Mouse (Mus musculus): Measurements from ENCODE around the gene Eva1c. TPM values are rescaled to one million over a fixed set of nuclear protein-coding genes. Genes with fewer than 3 reads are reported as not detected.

Gene Eva1c
- polyA plus RNA-seq, 1 experiment from 2014 or later: 0.61 TPM

DNA sequence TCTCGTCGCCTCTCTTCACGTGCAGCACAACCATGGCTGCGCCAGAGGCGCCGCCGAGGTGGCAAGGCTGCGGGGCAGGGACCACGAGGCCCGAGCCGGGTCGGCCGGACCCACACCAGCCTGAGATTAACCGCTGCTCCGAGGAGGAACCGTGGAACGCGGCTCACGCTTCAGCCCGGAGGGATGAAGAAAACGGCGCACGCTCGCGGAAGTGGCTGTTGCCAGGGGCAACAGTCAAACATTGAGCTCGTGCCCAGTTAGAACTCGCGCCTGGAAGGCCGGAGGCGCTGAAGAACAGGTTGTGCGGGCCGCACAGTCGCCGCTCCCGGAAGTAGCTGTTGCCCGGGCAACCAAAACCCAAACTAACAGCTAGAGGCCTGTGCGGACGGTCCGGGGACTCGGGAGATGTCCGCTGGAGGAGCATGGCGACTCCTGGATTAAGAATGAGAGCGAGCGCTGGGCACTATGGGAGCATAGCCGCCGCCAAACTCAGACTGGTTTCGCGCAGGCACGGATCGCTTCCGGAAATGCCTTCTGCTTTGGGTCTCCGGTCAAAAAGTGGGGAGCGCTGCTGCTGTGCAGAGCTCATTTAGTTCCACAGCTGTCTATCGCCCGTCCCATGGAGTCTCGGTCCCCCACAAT, 108.3 kb downstream of the Eva1c start, which contains the start of gene Cfap298:
TSS of gene Cfap298 (minus strand) at position 428 of the 642 bp plus-strand sequence.
- Histone ChIP-seq H3K9ac (ENCODE audit: low read depth, low read length) (peak within 1 kb of the TSS; percentile 82), H3K4me2 (ENCODE audit: low read depth, low read length) (peak within 1 kb of the TSS; percentile 55), H3K27me3 (replicated peaks; ENCODE audit: control insufficient read depth, insufficient read depth, low read length) (no peaks in the 10 kb centered on the region), H3K36me3 (ENCODE audit: control insufficient read depth, insufficient read depth, low read length) (no peaks in the 10 kb centered on the region), H3K4me3 (ENCODE audit: low read length) (peak within 1 kb of the TSS; percentile 91), H3K4me1 (ENCODE audit: control insufficient read depth, insufficient read depth, low read length) (peaks cover 5% of the 10 kb centered on the region; the same call in 1 of the 2 replicates), H3K27ac (ENCODE audit: low read length) (peak within 1 kb of the TSS; percentile 86), H3K9me3 (ENCODE audit: control insufficient read depth, low read length) (no peaks in the 10 kb centered on the region)
- peak; percentile 99 for ATAC-seq
- WGBS: under 1% methylated on average over 56 of the region's 56 CpGs

DNA sequence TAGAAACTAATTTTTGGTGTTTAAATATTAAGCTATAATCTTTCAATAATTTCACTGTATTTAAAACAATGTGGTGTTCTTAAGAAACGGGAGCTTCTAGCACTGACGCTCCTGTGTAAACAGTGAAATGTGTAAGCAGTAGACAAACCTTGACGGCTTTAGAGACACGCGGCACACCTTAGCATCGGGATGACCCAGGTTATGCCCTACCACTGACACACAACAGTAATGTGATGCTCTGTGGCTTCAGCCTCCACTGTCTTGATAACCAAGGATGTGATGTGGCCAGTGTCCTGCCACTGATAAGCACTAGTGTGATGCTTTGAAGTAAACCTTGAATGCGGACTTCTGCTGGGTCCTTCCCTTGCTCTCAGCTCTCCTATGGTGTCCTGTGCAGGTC, 114.7 kb downstream of the Eva1c start:
- Histone ChIP-seq H3K4me2 (ENCODE audit: low read depth, low read length) (no peak overlapping the region), H3K9me3 (ENCODE audit: control insufficient read depth, low read length) (no peaks in the 10 kb centered on the region), H3K4me3 (ENCODE audit: low read length) (no peak overlapping the region), H3K27ac (ENCODE audit: low read length) (no peak overlapping the region), H3K27me3 (replicated peaks; ENCODE audit: control insufficient read depth, insufficient read depth, low read length) (no peaks in the 10 kb centered on the region), H3K36me3 (ENCODE audit: control insufficient read depth, insufficient read depth, low read length) (peaks cover 4% of the 10 kb centered on the region; the same call in 1 of the 2 replicates), H3K4me1 (ENCODE audit: control insufficient read depth, insufficient read depth, low read length) (no peaks in the 10 kb centered on the region), H3K9ac (ENCODE audit: low read depth, low read length) (no peak overlapping the region)
- WGBS: 90% methylated on average over 7 of the region's 7 CpGs
- ATAC-seq: no peak

DNA sequence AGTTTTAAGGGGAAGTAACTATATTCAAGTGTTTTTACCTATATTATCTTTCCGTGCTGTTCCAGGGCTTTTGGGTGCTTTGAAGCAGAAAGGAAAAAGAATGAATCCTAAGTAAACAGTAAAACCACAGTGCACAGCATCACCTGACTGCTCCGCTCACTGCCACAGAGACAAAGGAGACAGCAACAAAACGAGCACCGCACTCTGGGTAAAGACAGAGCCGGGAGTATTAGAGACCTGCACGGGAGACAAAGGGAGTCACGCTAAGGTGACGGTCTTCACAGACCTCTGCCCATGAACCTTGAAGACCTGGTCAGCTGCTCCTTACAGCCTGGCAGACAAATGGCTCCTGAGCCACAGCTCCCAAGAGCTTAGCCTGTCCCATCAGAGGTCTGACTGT, 120.5 kb downstream of the Eva1c start:
- no peak overlapping the region for H3K4me2 ChIP-seq (ENCODE audit: low read depth, low read length)
- H3K27me3 ChIP-seq (replicated peaks; ENCODE audit: control insufficient read depth, insufficient read depth, low read length): no peaks in the 10 kb centered on the region
- H3K27ac ChIP-seq (ENCODE audit: low read length): no peak overlapping the region
- ATAC-seq: no peak
- H3K4me3 ChIP-seq (ENCODE audit: low read length): no peak overlapping the region
- WGBS: 82% methylated on average over 8 of the region's 8 CpGs
- H3K9me3 ChIP-seq (ENCODE audit: control insufficient read depth, low read length): no peaks in the 10 kb centered on the region
- no peak overlapping the region for H3K9ac ChIP-seq (ENCODE audit: low read depth, low read length)
- peaks cover 6% of the 10 kb centered on the region; the same call in 1 of the 2 replicates for H3K36me3 ChIP-seq (ENCODE audit: control insufficient read depth, insufficient read depth, low read length)
- H3K4me1 ChIP-seq (ENCODE audit: control insufficient read depth, insufficient read depth, low read length): no peaks in the 10 kb centered on the region

DNA sequence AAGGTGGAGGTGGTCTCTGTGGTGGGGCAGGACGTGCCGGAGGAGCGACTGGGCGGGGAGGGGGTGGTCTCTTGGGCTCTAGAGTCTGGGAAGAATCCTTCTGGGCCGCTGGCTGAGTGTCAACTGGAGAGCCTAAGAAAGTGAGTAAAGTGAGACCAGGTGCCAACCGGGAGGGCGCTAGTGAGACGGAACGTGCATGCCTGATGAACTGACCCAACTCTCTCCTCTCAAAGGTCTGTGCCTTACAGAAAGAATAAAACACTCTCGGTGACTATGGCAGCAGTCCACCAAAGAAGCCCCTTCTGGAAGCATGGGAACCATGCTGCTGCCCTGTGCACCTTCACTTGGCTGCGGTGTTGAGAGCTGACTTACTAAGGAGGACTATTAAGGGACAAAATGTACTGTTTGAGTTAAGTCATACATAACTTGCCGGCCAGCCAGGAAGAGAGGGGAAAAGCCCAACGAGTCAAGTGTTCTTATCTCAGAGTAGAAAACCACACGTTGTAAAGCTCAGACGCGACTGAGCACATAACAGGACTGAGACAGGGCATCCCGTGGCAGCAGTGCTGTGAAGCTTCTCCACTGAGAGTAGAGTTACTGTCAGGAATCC, 123.9 kb downstream of the Eva1c start:
- no peaks in the 10 kb centered on the region for H3K27me3 ChIP-seq (replicated peaks; ENCODE audit: control insufficient read depth, insufficient read depth, low read length)
- 56% methylated on average over 17 of the region's 17 CpGs for WGBS
- H3K4me1 ChIP-seq (ENCODE audit: control insufficient read depth, insufficient read depth, low read length): no peaks in the 10 kb centered on the region
- no peaks in the 10 kb centered on the region for H3K9me3 ChIP-seq (ENCODE audit: control insufficient read depth, low read length)
- no peak for ATAC-seq
- no peak overlapping the region for H3K4me3 ChIP-seq (ENCODE audit: low read length)
- H3K36me3 ChIP-seq (ENCODE audit: control insufficient read depth, insufficient read depth, low read length): 0 out of 2 replicates have a peak, but pooled peaks cover 3% of the 10 kb centered on the region
- no peak overlapping the region for H3K9ac ChIP-seq (ENCODE audit: low read depth, low read length)
- H3K4me2 ChIP-seq (ENCODE audit: low read depth, low read length): no peak overlapping the region
- H3K27ac ChIP-seq (ENCODE audit: low read length): no peak overlapping the region

DNA sequence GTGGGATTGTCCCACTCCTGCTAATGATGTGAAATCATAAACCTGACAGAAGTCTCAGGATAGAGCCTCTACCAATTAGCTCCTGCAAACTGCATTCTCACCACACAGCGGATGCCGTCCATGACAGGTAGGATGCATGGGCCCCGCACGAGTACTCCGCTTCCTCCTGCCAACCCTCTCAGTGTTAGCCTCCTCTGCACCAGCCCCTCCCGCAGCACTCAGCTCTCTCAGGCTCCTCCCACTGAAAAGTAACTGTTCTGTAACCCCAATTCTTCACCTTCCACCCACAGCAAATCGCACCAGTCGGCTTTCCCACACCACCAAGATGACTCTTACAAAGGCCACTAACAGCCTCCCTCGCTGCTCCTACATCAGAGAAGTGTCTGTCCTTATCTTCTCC, 126.6 kb downstream of the Eva1c start:
- no peak overlapping the region for H3K9ac ChIP-seq (ENCODE audit: low read depth, low read length)
- no peak for ATAC-seq
- H3K4me2 ChIP-seq (ENCODE audit: low read depth, low read length): no peak overlapping the region
- H3K9me3 ChIP-seq (ENCODE audit: control insufficient read depth, low read length): no peaks in the 10 kb centered on the region
- WGBS: 87% methylated on average over 9 of the region's 9 CpGs
- no peak overlapping the region for H3K27ac ChIP-seq (ENCODE audit: low read length)
- H3K4me3 ChIP-seq (ENCODE audit: low read length): no peak overlapping the region
- H3K4me1 ChIP-seq (ENCODE audit: control insufficient read depth, insufficient read depth, low read length): no peaks in the 10 kb centered on the region
- H3K27me3 ChIP-seq (replicated peaks; ENCODE audit: control insufficient read depth, insufficient read depth, low read length): no peaks in the 10 kb centered on the region
- H3K36me3 ChIP-seq (ENCODE audit: control insufficient read depth, insufficient read depth, low read length): 0 out of 2 replicates have a peak, but pooled peaks cover 5% of the 10 kb centered on the region

DNA sequence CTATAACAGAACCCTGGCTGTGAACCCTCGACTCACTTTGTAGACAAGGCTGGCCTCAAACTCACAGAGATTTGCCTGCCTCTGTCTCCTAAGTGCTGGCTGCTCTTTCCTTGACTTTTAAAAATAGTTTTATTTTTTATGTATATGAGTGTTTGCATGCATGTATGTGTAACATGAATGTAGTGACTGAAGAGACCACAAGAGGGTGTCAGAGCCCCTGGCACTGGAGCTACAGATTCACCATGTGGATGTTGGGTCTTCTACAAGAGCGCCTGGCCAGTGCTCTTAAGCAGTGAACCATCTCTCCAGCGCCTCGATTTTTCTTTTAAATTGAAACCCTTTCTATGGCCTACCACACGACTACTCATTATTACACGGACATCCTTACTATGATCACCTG, 127.3 kb downstream of the Eva1c start:
- H3K4me1 ChIP-seq (ENCODE audit: control insufficient read depth, insufficient read depth, low read length): no peaks in the 10 kb centered on the region
- H3K27ac ChIP-seq (ENCODE audit: low read length): no peak overlapping the region
- H3K36me3 ChIP-seq (ENCODE audit: control insufficient read depth, insufficient read depth, low read length): 0 out of 2 replicates have a peak, but pooled peaks cover 5% of the 10 kb centered on the region
- H3K27me3 ChIP-seq (replicated peaks; ENCODE audit: control insufficient read depth, insufficient read depth, low read length): no peaks in the 10 kb centered on the region
- H3K4me3 ChIP-seq (ENCODE audit: low read length): no peak overlapping the region
- WGBS: 91% methylated on average over 6 of the region's 6 CpGs
- no peak overlapping the region for H3K4me2 ChIP-seq (ENCODE audit: low read depth, low read length)
- H3K9me3 ChIP-seq (ENCODE audit: control insufficient read depth, low read length): no peaks in the 10 kb centered on the region
- no peak overlapping the region for H3K9ac ChIP-seq (ENCODE audit: low read depth, low read length)
- no peak for ATAC-seq

Small RNA genes lying within 50 kb of the gene (microRNA-seq; reads per million reads assigned to microRNA genes)
- not detected for gene Gm22933

Other genes with a start within 250 kb of the Eva1c start
- 51.2 and 53.5 TPM in 2 replicates for gene Mis18a, start 99.3 kb upstream of the Eva1c start, polyA plus RNA-seq (2015; fragmentation: Nextera tagmentation; extraction: Ambion mirVana)
- gene Mrap, start 88.5 kb upstream of the Eva1c start, polyA plus RNA-seq (2015; fragmentation: Nextera tagmentation; extraction: Ambion mirVana): 0.23 and 3.3 TPM in 2 replicates
- gene Urb1, start 16.3 kb upstream of the Eva1c start, polyA plus RNA-seq (2015; fragmentation: Nextera tagmentation; extraction: Ambion mirVana): 5.6 and 6.2 TPM in 2 replicates
- 34.0 and 40.9 TPM in 2 replicates for gene Cfap298, start 108.4 kb downstream of the Eva1c start, polyA plus RNA-seq (2015; fragmentation: Nextera tagmentation; extraction: Ambion mirVana)
- 16.5 and 16.9 TPM in 2 replicates for gene Synj1, start 184.6 kb downstream of the Eva1c start, polyA plus RNA-seq (2015; fragmentation: Nextera tagmentation; extraction: Ambion mirVana)
- 33.4 and 35.9 TPM in 2 replicates for gene Paxbp1, start 217.8 kb downstream of the Eva1c start, polyA plus RNA-seq (2015; fragmentation: Nextera tagmentation; extraction: Ambion mirVana)